ENCODE assay signal across 9 mouse cellular contexts in the genomic region with DNA sequence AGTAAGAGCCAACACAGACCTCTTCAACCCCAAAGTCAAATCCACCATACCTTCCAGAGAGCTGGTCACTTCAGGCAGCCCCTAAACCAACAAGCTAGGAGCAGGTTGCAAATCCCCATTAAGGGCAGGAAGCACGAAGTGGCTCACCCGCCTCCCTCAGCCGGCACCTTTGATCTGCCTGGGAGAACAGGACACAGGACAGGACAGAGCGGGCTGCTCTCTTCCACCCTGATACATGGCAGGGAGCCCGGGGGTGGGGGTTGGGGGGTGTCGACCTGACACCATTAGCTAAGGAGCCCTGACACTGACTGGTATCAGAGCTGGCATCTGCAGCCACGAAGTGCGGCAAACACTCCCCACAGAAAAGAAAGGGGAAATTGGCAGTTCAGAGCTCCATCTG. TPM values are rescaled to one million over a fixed set of nuclear protein-coding genes. Genes with fewer than 3 reads are reported as not detected.
DNase-seq lines count a peak whose midpoint lies in the region; ATAC-seq and TF ChIP-seq lines count a peak whose summit lies in the region.
"Had no signal": no experiment of that assay in that cellular context is flagged by ENCODE, and none has a peak within 500 bp of the region (broad histone marks: within the 10 kb centered on the region; RNA-seq: fewer than 3 reads in every experiment).

No protein-coding gene starts in this region.

- no peaks in the 10 kb centered on the region for H3K27me3 ChIP-seq in hindbrain, postnatal 0 days (ENCODE audit: insufficient read depth, low read length)
- no peaks in the 10 kb centered on the region for H3K27me3 ChIP-seq in hindbrain, embryonic 14.5 days (ENCODE audit: control insufficient read depth, insufficient read depth, low read length)

- no peak for TF ChIP-seq CTCF in hindbrain, postnatal 0 days (IDR thresholded peaks at IDR 0.05; ENCODE audit: low read depth)

- no peak overlapping the region for H3K4me3 ChIP-seq in hindbrain, postnatal 0 days (ENCODE audit: low read length)
- no peak overlapping the region for H3K4me3 ChIP-seq in hindbrain, embryonic 14.5 days (replicated peaks; ENCODE audit: low read length)

- 0 out of 2 replicates have a peak, but pooled peaks have one; percentile 27 for ATAC-seq in hindbrain, postnatal 0 days
- no peak for ATAC-seq in hindbrain, embryonic 14.5 days (ENCODE audit: low FRiP score)

- H3K9me3 ChIP-seq in hindbrain, postnatal 0 days (ENCODE audit: low read length), result no peaks in the 10 kb centered on the region
- no peaks in the 10 kb centered on the region for H3K9me3 ChIP-seq in hindbrain, embryonic 14.5 days (ENCODE audit: control insufficient read depth, low read length)

- no peaks in the 10 kb centered on the region for H3K4me1 ChIP-seq in hindbrain, postnatal 0 days (ENCODE audit: insufficient read depth, low read length)
- peaks cover 6% of the 10 kb centered on the region; the same call in 1 of the 2 replicates for H3K4me1 ChIP-seq in hindbrain, embryonic 14.5 days (replicated peaks; ENCODE audit: control insufficient read depth, insufficient read depth, low read length)

- H3K4me2 ChIP-seq in hindbrain, postnatal 0 days (ENCODE audit: low read depth, low read length), result no peak overlapping the region
- H3K4me2 ChIP-seq in hindbrain, embryonic 14.5 days (replicated peaks), result no peak overlapping the region

- WGBS in hindbrain, postnatal 0 days, result 30% methylated on average over 8 of the region's 8 CpGs
- WGBS in hindbrain, embryonic 14.5 days, result 37% methylated on average over 8 of the region's 8 CpGs

- no peak overlapping the region for H3K27ac ChIP-seq in hindbrain, postnatal 0 days
- no peak overlapping the region for H3K27ac ChIP-seq in hindbrain, embryonic 14.5 days

- DNase-seq in adrenal gland, postnatal 10 days, result peak; percentile 59
- DNase-seq in adrenal gland, postnatal 25 days, result no peak
- no peak for DNase-seq in hindbrain, postnatal 0 days (ENCODE audit: low spot score)
- no peak for DNase-seq in hindbrain, embryonic 14.5 days (ENCODE audit: low spot score)
- peak; percentile 5 for DNase-seq in right cerebral cortex, postnatal 4 days
- no peak for DNase-seq in right cerebral cortex, postnatal 14 days
- DNase-seq in testis, postnatal 14 days (ENCODE audit: low spot score), result peak; percentile 34
- DNase-seq in gastrocnemius, adult 18-20 months (ENCODE audit: low spot score), result no peak

- H3K9ac ChIP-seq in hindbrain, postnatal 0 days (replicated peaks; ENCODE audit: low read length), result no peak overlapping the region
- H3K9ac ChIP-seq in hindbrain, embryonic 14.5 days, result no peak overlapping the region

- H3K36me3 ChIP-seq in hindbrain, postnatal 0 days (ENCODE audit: insufficient read depth, low read length), result no peaks in the 10 kb centered on the region
- H3K36me3 ChIP-seq in hindbrain, embryonic 14.5 days (replicated peaks; ENCODE audit: control insufficient read depth, insufficient read depth), result no peaks in the 10 kb centered on the region

RNA-seq across cellular contexts. Expression of a gene that starts 47.6 kb away (rescaled TPM):
- total RNA-seq in adrenal gland, postnatal 10 days (2021), result 10 to 100 TPM; 19.3 to 37.1 TPM
- 33.2 and 43.0 TPM in 2 replicates for total RNA-seq in adrenal gland, postnatal 25 days (2021)
- total RNA-seq in hindbrain, postnatal 0 days (2014; rRNA removed), result 0.86 and 2.1 TPM in 2 replicates
- polyA plus RNA-seq in hindbrain, postnatal 0 days (2015; fragmentation: Nextera tagmentation; extraction: Ambion mirVana), result 0.32 and 0.33 TPM in 2 replicates
- 0.88 and 1.4 TPM in 2 replicates for polyA plus RNA-seq in hindbrain, embryonic 14.5 days (2014; fragmentation: Nextera tagmentation; extraction: Ambion mirVana)
- total RNA-seq in gastrocnemius, adult 18-20 months (2021), result 1 to 10 TPM in 1 of 2 experiments, under 1 TPM in 1; 0.43 to 3.9 TPM
- total RNA-seq: hematopoietic stem cell, adult 5-6 weeks had no signal

RNA-seq across cellular contexts. Expression of a gene that starts 57.7 kb away (rescaled TPM):
- total RNA-seq in adrenal gland, postnatal 10 days (2021), result 10 to 100 TPM; 27.5 to 43.8 TPM
- total RNA-seq in adrenal gland, postnatal 25 days (2021), result 39.1 and 46.5 TPM in 2 replicates
- 21.2 and 27.5 TPM in 2 replicates for total RNA-seq in hindbrain, postnatal 0 days (2014; rRNA removed)
- 20.0 and 21.3 TPM in 2 replicates for polyA plus RNA-seq in hindbrain, postnatal 0 days (2015; fragmentation: Nextera tagmentation; extraction: Ambion mirVana)
- 32.5 and 36.2 TPM in 2 replicates for polyA plus RNA-seq in hindbrain, embryonic 14.5 days (2014; fragmentation: Nextera tagmentation; extraction: Ambion mirVana)
- 100 to 1,000 TPM; 143 to 161 TPM for total RNA-seq in gastrocnemius, adult 18-20 months (2021)

Comparison
In these comparisons a context has a peak if more than half of its experiments do, and no peak if none do; other contexts are left out.
1. DNase-seq: peak in adrenal gland, postnatal 10 days (single experiment), right cerebral cortex, postnatal 4 days (single experiment) and testis, postnatal 14 days (single experiment); none in adrenal gland, postnatal 25 days (single experiment), hindbrain, postnatal 0 days (single experiment), hindbrain, embryonic 14.5 days (single experiment), right cerebral cortex, postnatal 14 days (single experiment) and gastrocnemius, adult 18-20 months (single experiment).